Mouse (Mus musculus): ENCODE measurements around the gene Grik5. TPM values are rescaled to one million over a fixed set of nuclear protein-coding genes. Genes with fewer than 3 reads are reported as not detected.

The Grik5 gene
- polyA plus RNA-seq, 1 experiment: 9.8 TPM

GRCm38 (mm10) chr7:25067909-25068656 lies 4.1 kb downstream of the Grik5 start:
- TF ChIP-seq CTCF (IDR thresholded peaks at IDR 0.05; ENCODE audit: control insufficient read depth, insufficient read depth, insufficient read length): no peak
- TF ChIP-seq FOSL1 (IDR thresholded peaks at IDR 0.05; ENCODE audit: insufficient read depth, low read length, poor library complexity, severe bottlenecking): no peak
- no peak for TF ChIP-seq MYOD1 (IDR thresholded peaks at IDR 0.05; ENCODE audit: control insufficient read depth, insufficient read length, low read depth)
- no peak for TF ChIP-seq MYOG (IDR thresholded peaks at IDR 0.05; ENCODE audit: control insufficient read depth, extremely low read depth, insufficient read length)
- no peak for TF ChIP-seq CEBPB (IDR thresholded peaks at IDR 0.05; ENCODE audit: low read depth)
- no peak for TF ChIP-seq MAX (IDR thresholded peaks at IDR 0.05)
- TF ChIP-seq USF1 (IDR thresholded peaks at IDR 0.05; ENCODE audit: low read depth): no peak
- H3K36me3 ChIP-seq (ENCODE audit: control insufficient read depth, insufficient read depth): no peaks in the 10 kb centered on the region

GRCm38 (mm10) chr7:25067338-25067737 lies 4.8 kb downstream of the Grik5 start:
- no peaks in the 10 kb centered on the region for H3K27me3 ChIP-seq (ENCODE audit: control insufficient read depth, insufficient read depth, insufficient read length)
- TF ChIP-seq MYOG (IDR thresholded peaks at IDR 0.05; ENCODE audit: control insufficient read depth, extremely low read depth, insufficient read length) (no peak), MYOD1 (IDR thresholded peaks at IDR 0.05; ENCODE audit: control insufficient read depth, insufficient read length, low read depth) (no peak), USF1 (IDR thresholded peaks at IDR 0.05; ENCODE audit: low read depth) (no peak), FOSL1 (IDR thresholded peaks at IDR 0.05; ENCODE audit: insufficient read depth, low read length, poor library complexity, severe bottlenecking) (no peak), CTCF (IDR thresholded peaks at IDR 0.05; ENCODE audit: control insufficient read depth, insufficient read depth, insufficient read length) (no peak), CEBPB (IDR thresholded peaks at IDR 0.05; ENCODE audit: low read depth) (no peak), MAX (IDR thresholded peaks at IDR 0.05) (no peak)
- H3K36me3 ChIP-seq (ENCODE audit: control insufficient read depth, insufficient read depth): no peaks in the 10 kb centered on the region

More at GRCm38 (mm10) chr7:25067909-25068656, 4.1 kb downstream of the Grik5 start:
- Histone ChIP-seq H3ac (ENCODE audit: control insufficient read depth, insufficient read length, low read depth) (no peak overlapping the region), H3K4me3 (ENCODE audit: insufficient read depth, poor library complexity, severe bottlenecking) (no peak overlapping the region), H3K79me2 (ENCODE audit: control insufficient read depth, insufficient read depth) (no peaks in the 10 kb centered on the region), H3K79me3 (ENCODE audit: low read depth) (no peaks in the 10 kb centered on the region), H3K27me3 (ENCODE audit: control insufficient read depth, insufficient read depth, insufficient read length) (no peaks in the 10 kb centered on the region)

GRCm38 (mm10) chr7:25063900-25064299 lies 8.2 kb downstream of the Grik5 start:
- Histone ChIP-seq H3ac (ENCODE audit: control insufficient read depth, insufficient read length, low read depth) (no peak overlapping the region), H3K4me3 (ENCODE audit: insufficient read depth, poor library complexity, severe bottlenecking) (no peak overlapping the region), H3K36me3 (ENCODE audit: control insufficient read depth, insufficient read depth) (no peaks in the 10 kb centered on the region), H3K79me3 (ENCODE audit: low read depth) (no peaks in the 10 kb centered on the region), H3K79me2 (ENCODE audit: control insufficient read depth, insufficient read depth) (no peaks in the 10 kb centered on the region), H3K27me3 (ENCODE audit: control insufficient read depth, insufficient read depth, insufficient read length) (no peaks in the 10 kb centered on the region)
- TF ChIP-seq MYOD1 (IDR thresholded peaks at IDR 0.05; ENCODE audit: control insufficient read depth, insufficient read length, low read depth) (no peak), FOSL1 (IDR thresholded peaks at IDR 0.05; ENCODE audit: insufficient read depth, low read length, poor library complexity, severe bottlenecking) (no peak), CTCF (IDR thresholded peaks at IDR 0.05; ENCODE audit: control insufficient read depth, insufficient read depth, insufficient read length) (no peak), USF1 (IDR thresholded peaks at IDR 0.05; ENCODE audit: low read depth) (no peak), MYOG (IDR thresholded peaks at IDR 0.05; ENCODE audit: control insufficient read depth, extremely low read depth, insufficient read length) (no peak), CEBPB (IDR thresholded peaks at IDR 0.05; ENCODE audit: low read depth) (no peak)

More at GRCm38 (mm10) chr7:25067338-25067737, 4.8 kb downstream of the Grik5 start:
- Histone ChIP-seq H3K79me3 (ENCODE audit: low read depth) (no peaks in the 10 kb centered on the region), H3ac (ENCODE audit: control insufficient read depth, insufficient read length, low read depth) (no peak overlapping the region), H3K79me2 (ENCODE audit: control insufficient read depth, insufficient read depth) (no peaks in the 10 kb centered on the region), H3K4me3 (ENCODE audit: insufficient read depth, poor library complexity, severe bottlenecking) (no peak overlapping the region)

DNA sequence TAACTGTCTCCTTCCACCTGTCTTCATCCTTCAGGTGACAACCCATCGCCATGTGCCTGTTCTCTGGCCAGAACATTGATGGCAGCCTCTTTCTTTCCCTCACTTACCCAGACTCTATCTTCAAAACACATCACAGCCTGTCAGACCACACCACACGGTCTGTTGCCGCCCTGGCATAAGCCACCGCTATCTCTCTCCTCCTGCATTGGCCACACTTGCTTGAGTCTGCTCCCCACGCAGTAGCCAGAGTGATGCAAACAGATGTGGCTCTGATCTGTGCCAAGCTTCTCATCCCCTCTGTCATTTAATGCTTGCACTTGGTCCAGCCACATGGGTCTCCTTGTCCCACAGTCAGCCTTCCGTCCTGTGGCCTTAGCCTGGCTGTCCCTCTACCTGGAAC lies 8.8 kb downstream of the Grik5 start:
- Histone ChIP-seq H3ac (ENCODE audit: control insufficient read depth, insufficient read length, low read depth) (no peak overlapping the region), H3K27me3 (ENCODE audit: control insufficient read depth, insufficient read depth, insufficient read length) (no peaks in the 10 kb centered on the region), H3K4me3 (ENCODE audit: insufficient read depth, poor library complexity, severe bottlenecking) (no peak overlapping the region), H3K36me3 (ENCODE audit: control insufficient read depth, insufficient read depth) (no peaks in the 10 kb centered on the region), H3K79me2 (ENCODE audit: control insufficient read depth, insufficient read depth) (no peaks in the 10 kb centered on the region), H3K79me3 (ENCODE audit: low read depth) (no peaks in the 10 kb centered on the region)
- TF ChIP-seq FOSL1 (IDR thresholded peaks at IDR 0.05; ENCODE audit: insufficient read depth, low read length, poor library complexity, severe bottlenecking): no peak
- TF ChIP-seq CEBPB (IDR thresholded peaks at IDR 0.05; ENCODE audit: low read depth): no peak

DNA sequence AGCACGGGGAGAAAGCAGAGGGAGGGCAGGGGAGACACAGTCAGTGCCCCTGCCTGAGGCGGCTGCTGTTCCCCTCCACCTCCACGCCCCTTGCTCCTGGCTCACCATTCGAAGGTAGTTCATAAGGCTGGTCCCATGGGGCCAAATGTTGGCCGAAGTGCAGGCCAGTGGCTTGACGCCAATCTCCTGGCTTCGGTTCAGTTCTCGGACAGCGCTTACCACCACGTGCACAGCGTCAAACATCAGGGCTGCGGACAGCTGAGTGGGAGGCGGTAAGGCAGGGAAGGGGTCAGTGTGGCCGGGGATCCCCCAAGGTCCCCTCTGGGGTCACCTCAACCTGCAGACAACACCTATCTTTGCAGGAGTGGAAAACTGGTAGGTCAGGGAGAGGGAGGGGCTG lies 13.3 kb downstream of the Grik5 start:
- H3K79me2 ChIP-seq (ENCODE audit: control insufficient read depth, insufficient read depth): no peaks in the 10 kb centered on the region
- TF ChIP-seq CTCF (IDR thresholded peaks at IDR 0.05; ENCODE audit: control insufficient read depth, insufficient read depth, insufficient read length) (no peak), CEBPB (IDR thresholded peaks at IDR 0.05; ENCODE audit: low read depth) (no peak), MYOG (IDR thresholded peaks at IDR 0.05; ENCODE audit: control insufficient read depth, extremely low read depth, insufficient read length) (no peak), USF1 (IDR thresholded peaks at IDR 0.05; ENCODE audit: low read depth) (no peak), MAX (IDR thresholded peaks at IDR 0.05) (no peak), MYOD1 (IDR thresholded peaks at IDR 0.05; ENCODE audit: control insufficient read depth, insufficient read length, low read depth) (no peak), FOSL1 (IDR thresholded peaks at IDR 0.05; ENCODE audit: insufficient read depth, low read length, poor library complexity, severe bottlenecking) (no peak)
- no peaks in the 10 kb centered on the region for H3K36me3 ChIP-seq (ENCODE audit: control insufficient read depth, insufficient read depth)
- H3ac ChIP-seq (ENCODE audit: control insufficient read depth, insufficient read length, low read depth): no peak overlapping the region
- H3K4me3 ChIP-seq (ENCODE audit: insufficient read depth, poor library complexity, severe bottlenecking): no peak overlapping the region
- no peaks in the 10 kb centered on the region for H3K79me3 ChIP-seq (ENCODE audit: low read depth)
- no peaks in the 10 kb centered on the region for H3K27me3 ChIP-seq (ENCODE audit: control insufficient read depth, insufficient read depth, insufficient read length)

DNA sequence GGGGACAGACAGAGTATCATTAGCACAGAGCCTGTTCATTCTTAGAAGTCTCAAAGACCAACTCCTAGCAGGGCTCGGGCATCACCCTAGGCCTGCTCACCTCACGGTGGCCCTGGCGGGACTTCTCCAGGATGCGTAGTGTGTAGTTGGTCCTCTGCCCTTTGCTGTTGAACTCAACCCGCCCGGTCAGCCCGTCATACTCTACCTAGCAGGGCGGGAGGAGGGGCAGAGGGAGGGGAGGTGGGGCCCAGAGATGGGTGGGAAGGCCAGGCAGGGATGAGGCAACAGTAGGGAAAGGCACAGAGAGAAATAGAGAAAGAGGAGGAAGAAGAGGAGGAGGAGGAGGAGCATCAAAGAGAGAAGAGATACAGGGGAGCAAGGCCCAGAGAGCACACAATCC lies 13.8 kb downstream of the Grik5 start:
- no peak overlapping the region for H3ac ChIP-seq (ENCODE audit: control insufficient read depth, insufficient read length, low read depth)
- no peaks in the 10 kb centered on the region for H3K36me3 ChIP-seq (ENCODE audit: control insufficient read depth, insufficient read depth)

More for the DNA sequence above, 13.8 kb downstream of the Grik5 start:
- H3K79me2 ChIP-seq (ENCODE audit: control insufficient read depth, insufficient read depth): no peaks in the 10 kb centered on the region
- no peaks in the 10 kb centered on the region for H3K79me3 ChIP-seq (ENCODE audit: low read depth)
- H3K27me3 ChIP-seq (ENCODE audit: control insufficient read depth, insufficient read depth, insufficient read length): no peaks in the 10 kb centered on the region
- no peak overlapping the region for H3K4me3 ChIP-seq (ENCODE audit: insufficient read depth, poor library complexity, severe bottlenecking)
- no peak for TF ChIP-seq MAX (IDR thresholded peaks at IDR 0.05)
- TF ChIP-seq USF1 (IDR thresholded peaks at IDR 0.05; ENCODE audit: low read depth): no peak
- no peak for TF ChIP-seq MYOG (IDR thresholded peaks at IDR 0.05; ENCODE audit: control insufficient read depth, extremely low read depth, insufficient read length)
- TF ChIP-seq MYOD1 (IDR thresholded peaks at IDR 0.05; ENCODE audit: control insufficient read depth, insufficient read length, low read depth): no peak
- TF ChIP-seq CEBPB (IDR thresholded peaks at IDR 0.05; ENCODE audit: low read depth): no peak
- no peak for TF ChIP-seq CTCF (IDR thresholded peaks at IDR 0.05; ENCODE audit: control insufficient read depth, insufficient read depth, insufficient read length)
- no peak for TF ChIP-seq FOSL1 (IDR thresholded peaks at IDR 0.05; ENCODE audit: insufficient read depth, low read length, poor library complexity, severe bottlenecking)

All from C2C12 (cell line).